Mouse (Mus musculus) liver, embryonic 13.5 days (tissue): ENCODE results near the gene Nod1. TPM values are rescaled to one million over a fixed set of nuclear protein-coding genes. Genes with fewer than 3 reads are reported as not detected.

ENCODE experiments used
- ATAC-seq: fragments of 200-750 bp; cut with Nextera tagmentation; 2 replicates; pipeline ENCODE4 v1.8.0; 2017; ENCODE audit warnings: low read depth, mild to moderate bottlenecking, moderate number of reproducible peaks, moderate library complexity
- DNase-seq: peaks from one replicate; pipeline ENCODE4 v3.0.0; 2022
- H3K27ac ChIP-seq: fragments of 300-500 bp; sonication (generic); 2 replicates; pipeline ENCODE4 v1.5.1; 2015; ENCODE audit warnings: moderate library complexity, mild to moderate bottlenecking, inconsistent platforms
- H3K27me3 ChIP-seq: fragments of 300-500 bp; sonication (generic); 2 replicates; pipeline ENCODE4 v1.6.1; 2015; ENCODE audit warnings: mild to moderate bottlenecking, inconsistent platforms
- H3K36me3 ChIP-seq: fragments of 300-500 bp; sonication (generic); 2 replicates; pipeline ENCODE4 v1.6.1; 2015; ENCODE audit warnings: mild to moderate bottlenecking, inconsistent platforms
- H3K4me1 ChIP-seq: fragments of 300-500 bp; sonication (generic); replicated peaks from 2 replicates; pipeline ENCODE4 v1.6.1; 2015; ENCODE audit warnings: inconsistent platforms
- H3K4me2 ChIP-seq: fragments of 300-500 bp; sonication (generic); 2 replicates; pipeline ENCODE4 v1.6.1; 2015; ENCODE audit warnings: inconsistent platforms, mild to moderate bottlenecking, moderate library complexity
- H3K4me3 ChIP-seq: fragments of 300-500 bp; sonication (generic); replicated peaks from 2 replicates; pipeline ENCODE4 v1.5.1; 2015; ENCODE audit warnings: mild to moderate bottlenecking, inconsistent platforms
- H3K9ac ChIP-seq: fragments of 300-500 bp; sonication (generic); 2 replicates; pipeline ENCODE4 v1.6.1; 2015; ENCODE audit warnings: mild to moderate bottlenecking, inconsistent platforms
- H3K9me3 ChIP-seq: fragments of 300-500 bp; sonication (generic); replicated peaks from 2 replicates; pipeline ENCODE4 v1.6.1; 2016; ENCODE audit warnings: inconsistent platforms
- WGBS: fragments of 180-500 bp; shearing (Covaris S2); methylation state at CpG from one replicate; pipeline ENCODE4 v1.1.7; 2015; ENCODE audit not compliant: insufficient replicate concordance; 5-methylcytosine and 5-hydroxymethylcytosine counted together
- polyA plus RNA-seq: library from polyadenylated mRNA; unstranded; fragments of >200 nt; fragmentation: Nextera tagmentation; extraction: Ambion mirVana; gene quantifications from 2 replicates; pipeline ENCODE4 v1.2.1, GENCODE M21; 2015

The Nod1 gene
- polyA plus RNA-seq, 1 experiment from 2014 or later: 1.5 TPM

- ATAC-seq (no peak), DNase-seq (no peak)
- Histone ChIP-seq H3K36me3 (no peaks in the 10 kb centered on the region), H3K27ac (no peak overlapping the region), H3K27me3 (no peaks in the 10 kb centered on the region), H3K9me3 (no peaks in the 10 kb centered on the region), H3K4me3 (no peak overlapping the region), H3K9ac (no peak overlapping the region), H3K4me1 (no peaks in the 10 kb centered on the region), H3K4me2 (no peak overlapping the region)
- WGBS: 69% methylated on average over 5 of the region's 5 CpGs
Measured at GRCm38 (mm10) chr6:54918521-54918920, 53.9 kb downstream of the Nod1 start.

- no peaks in the 10 kb centered on the region for H3K4me1 ChIP-seq
- H3K27me3 ChIP-seq: no peaks in the 10 kb centered on the region
- no peak overlapping the region for H3K27ac ChIP-seq
- no peaks in the 10 kb centered on the region for H3K9me3 ChIP-seq
- no peak for DNase-seq
- H3K9ac ChIP-seq: no peak overlapping the region
- H3K4me3 ChIP-seq: no peak overlapping the region
- H3K4me2 ChIP-seq: no peak overlapping the region
- WGBS: 28% methylated on average over 4 of the region's 4 CpGs
- no peaks in the 10 kb centered on the region for H3K36me3 ChIP-seq
- ATAC-seq: no peak
Measured at GRCm38 (mm10) chr6:54917523-54917922, 54.9 kb downstream of the Nod1 start.

DNA sequence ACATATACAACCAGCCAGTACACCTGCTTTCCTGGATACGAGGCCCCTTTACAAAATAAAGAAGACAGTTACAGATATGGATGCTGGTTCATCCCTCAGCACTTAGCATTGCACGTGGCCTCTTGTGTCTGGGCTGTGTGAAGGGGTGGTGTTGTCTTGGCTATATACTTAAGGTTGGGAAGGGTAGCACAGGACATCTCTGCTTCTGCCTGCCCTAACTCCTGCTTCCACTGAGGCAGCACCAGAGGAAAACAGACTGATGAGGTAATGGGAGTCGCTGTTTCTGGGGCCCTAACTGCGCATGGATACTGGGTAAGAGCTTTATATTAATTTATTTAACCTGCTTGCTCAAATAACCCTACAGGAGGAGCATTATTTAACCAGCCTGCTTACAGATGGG, 55.5 kb downstream of the Nod1 start:
- 58% methylated on average over 4 of the region's 4 CpGs for WGBS
- ATAC-seq (no peak), DNase-seq (no peak)
- Histone ChIP-seq H3K4me1 (no peaks in the 10 kb centered on the region), H3K4me2 (no peak overlapping the region), H3K27me3 (no peaks in the 10 kb centered on the region), H3K36me3 (no peaks in the 10 kb centered on the region), H3K9me3 (no peaks in the 10 kb centered on the region), H3K4me3 (no peak overlapping the region), H3K9ac (no peak overlapping the region), H3K27ac (no peak overlapping the region)

DNA sequence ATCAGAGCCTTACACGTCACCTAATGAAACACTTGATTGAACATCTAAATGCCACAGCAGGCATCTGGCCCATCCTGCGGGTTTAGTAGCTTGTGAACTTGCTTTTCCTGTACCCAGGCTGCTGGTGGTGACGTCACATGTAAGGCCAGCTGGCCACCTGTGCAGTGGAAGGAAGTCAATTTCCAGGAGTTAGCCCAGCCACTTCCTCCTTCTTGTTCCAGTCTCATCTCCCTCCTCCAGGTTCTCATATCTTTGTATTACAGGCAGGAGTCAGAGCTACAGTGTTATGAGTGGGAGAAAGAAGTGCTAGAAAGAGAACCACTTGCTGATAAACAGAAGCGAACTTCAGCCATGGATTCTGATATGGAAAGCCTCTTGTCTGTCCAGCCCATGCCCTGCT, 56.2 kb downstream of the Nod1 start:
- Histone ChIP-seq H3K36me3 (no peaks in the 10 kb centered on the region), H3K9ac (no peak overlapping the region), H3K4me2 (no peak overlapping the region), H3K4me1 (no peaks in the 10 kb centered on the region), H3K27ac (no peak overlapping the region), H3K27me3 (no peaks in the 10 kb centered on the region), H3K4me3 (no peak overlapping the region), H3K9me3 (no peaks in the 10 kb centered on the region)
- no peak for ATAC-seq
- WGBS: 23% methylated on average over 4 of the region's 4 CpGs
- DNase-seq: no peak

DNA sequence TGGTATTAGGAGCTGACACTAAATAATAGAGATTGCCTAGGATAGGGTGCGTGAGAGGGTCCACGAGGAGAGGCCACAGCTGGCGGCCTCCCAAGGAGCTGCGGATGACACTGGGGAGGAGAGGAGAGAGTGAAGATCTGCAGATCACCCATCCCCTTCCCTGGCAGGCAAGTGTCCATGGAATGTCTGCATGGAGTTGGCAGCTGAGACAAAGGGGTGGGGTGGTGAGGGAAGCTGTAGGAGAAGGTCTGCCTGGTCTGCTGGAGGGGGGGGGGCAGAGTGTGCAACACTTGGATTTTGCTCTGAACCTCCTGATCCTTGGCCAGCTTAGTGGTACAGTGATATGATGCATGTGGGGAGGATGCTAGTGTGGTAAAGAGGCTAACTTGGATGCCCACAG, 57.4 kb downstream of the Nod1 start:
- Histone ChIP-seq H3K4me1 (no peaks in the 10 kb centered on the region), H3K27ac (no peak overlapping the region), H3K9me3 (no peaks in the 10 kb centered on the region), H3K9ac (no peak overlapping the region), H3K36me3 (no peaks in the 10 kb centered on the region), H3K4me3 (no peak overlapping the region), H3K4me2 (no peak overlapping the region), H3K27me3 (no peaks in the 10 kb centered on the region)
- 79% methylated on average over 4 of the region's 4 CpGs for WGBS
- ATAC-seq (no peak), DNase-seq (no peak)

DNA sequence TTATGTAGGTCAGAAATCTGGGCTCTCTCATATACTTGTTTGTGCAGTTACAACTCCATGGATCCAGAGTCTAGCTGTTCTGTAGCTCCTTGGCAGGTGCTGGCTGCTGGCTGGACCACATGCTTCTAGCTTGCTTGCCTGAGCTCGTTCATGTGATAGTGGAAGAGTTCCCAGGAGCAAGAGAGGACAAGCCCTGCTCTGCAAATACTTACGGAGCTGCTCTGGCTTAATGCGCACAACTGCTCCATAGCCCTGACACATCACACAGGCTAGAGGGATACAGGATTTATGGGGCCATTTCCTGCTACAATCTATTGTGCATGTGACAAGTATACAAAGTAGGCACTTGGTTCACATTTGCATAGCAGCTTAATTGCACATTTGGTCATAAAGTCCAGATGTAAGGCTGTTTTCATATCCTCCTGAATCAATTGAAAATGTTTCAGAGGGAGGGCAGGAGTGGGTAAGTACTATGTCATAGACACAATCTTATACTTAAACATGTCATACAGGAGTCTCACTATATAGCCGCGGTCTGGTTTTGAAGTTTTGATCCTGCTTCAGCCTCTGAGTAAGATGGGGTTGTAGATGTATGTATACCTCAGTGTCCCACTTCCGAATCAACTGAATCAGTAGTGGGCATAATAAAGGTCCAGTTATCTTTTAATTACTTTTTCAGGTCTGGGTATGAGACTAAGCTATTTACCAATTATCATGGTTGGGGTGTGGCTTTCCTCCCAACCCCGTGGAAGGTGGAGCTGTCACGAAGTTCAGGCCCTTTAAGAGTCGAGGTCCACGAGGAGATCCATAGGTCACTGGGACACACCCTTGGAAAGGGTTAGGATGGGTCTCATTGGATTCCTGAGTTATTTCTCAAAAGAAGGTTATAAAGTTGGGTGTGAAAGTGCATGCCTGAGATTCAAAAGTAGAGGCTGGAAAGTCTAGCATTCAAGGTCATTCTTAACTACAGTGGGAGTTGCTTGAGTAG, 66.1 kb downstream of the Nod1 start:
- Histone ChIP-seq H3K27me3 (no peaks in the 10 kb centered on the region), H3K36me3 (no peaks in the 10 kb centered on the region), H3K9me3 (no peaks in the 10 kb centered on the region), H3K9ac (no peak overlapping the region), H3K27ac (no peak overlapping the region), H3K4me3 (no peak overlapping the region), H3K4me1 (no peaks in the 10 kb centered on the region), H3K4me2 (no peak overlapping the region)
- no peak for ATAC-seq
- WGBS: 70% methylated on average over 10 of the region's 10 CpGs
- no peak for DNase-seq

- DNase-seq (no peak), ATAC-seq (no peak)
- no peaks in the 10 kb centered on the region for H3K27me3 ChIP-seq
- H3K4me2 ChIP-seq: no peak overlapping the region
- no peak overlapping the region for H3K4me3 ChIP-seq
- 73% methylated on average over 2 of the region's 2 CpGs for WGBS
- H3K4me1 ChIP-seq: no peaks in the 10 kb centered on the region
- H3K36me3 ChIP-seq: no peaks in the 10 kb centered on the region
- no peak overlapping the region for H3K27ac ChIP-seq
- no peak overlapping the region for H3K9ac ChIP-seq
- H3K9me3 ChIP-seq: no peaks in the 10 kb centered on the region
Measured at GRCm38 (mm10) chr6:54902547-54902946, 69.9 kb downstream of the Nod1 start.

GRCm38 (mm10) chr6:54900256-54900655, 72.2 kb downstream of the Nod1 start:
- no peaks in the 10 kb centered on the region for H3K36me3 ChIP-seq
- DNase-seq: no peak
- H3K27ac ChIP-seq: no peak overlapping the region
- H3K4me1 ChIP-seq: no peaks in the 10 kb centered on the region
- H3K27me3 ChIP-seq: no peaks in the 10 kb centered on the region
- no peak for ATAC-seq
- no peaks in the 10 kb centered on the region for H3K9me3 ChIP-seq
- H3K9ac ChIP-seq: no peak overlapping the region
- 59% methylated on average over 2 of the region's 2 CpGs for WGBS
- no peak overlapping the region for H3K4me2 ChIP-seq
- no peak overlapping the region for H3K4me3 ChIP-seq

DNA sequence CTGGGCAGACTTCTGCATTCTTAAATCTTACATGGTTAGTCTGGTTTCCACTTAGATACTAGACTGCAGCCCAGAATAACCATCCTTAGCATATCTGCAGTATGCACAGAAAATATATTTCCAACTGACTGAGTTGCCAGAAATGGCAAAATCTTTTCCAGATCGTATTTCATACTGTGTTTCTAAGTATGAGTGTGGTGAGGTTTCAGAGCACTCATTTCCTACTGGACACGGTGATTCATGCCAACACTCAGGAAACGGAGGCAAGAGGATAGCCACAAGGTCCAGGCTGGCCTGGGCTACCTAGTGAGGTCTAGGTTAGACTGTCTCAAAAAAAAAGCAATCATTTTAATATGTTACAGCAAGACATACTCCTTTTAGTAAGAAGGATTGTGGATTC, 81.0 kb downstream of the Nod1 start:
- H3K27ac ChIP-seq: no peak overlapping the region
- H3K36me3 ChIP-seq: no peaks in the 10 kb centered on the region
- H3K9me3 ChIP-seq: no peaks in the 10 kb centered on the region
- no peaks in the 10 kb centered on the region for H3K4me1 ChIP-seq
- no peaks in the 10 kb centered on the region for H3K27me3 ChIP-seq
- no peak overlapping the region for H3K4me3 ChIP-seq
- DNase-seq: no peak
- H3K4me2 ChIP-seq: no peak overlapping the region
- no peak overlapping the region for H3K9ac ChIP-seq
- no peak for ATAC-seq
- 64% methylated on average over 3 of the region's 3 CpGs for WGBS

DNA sequence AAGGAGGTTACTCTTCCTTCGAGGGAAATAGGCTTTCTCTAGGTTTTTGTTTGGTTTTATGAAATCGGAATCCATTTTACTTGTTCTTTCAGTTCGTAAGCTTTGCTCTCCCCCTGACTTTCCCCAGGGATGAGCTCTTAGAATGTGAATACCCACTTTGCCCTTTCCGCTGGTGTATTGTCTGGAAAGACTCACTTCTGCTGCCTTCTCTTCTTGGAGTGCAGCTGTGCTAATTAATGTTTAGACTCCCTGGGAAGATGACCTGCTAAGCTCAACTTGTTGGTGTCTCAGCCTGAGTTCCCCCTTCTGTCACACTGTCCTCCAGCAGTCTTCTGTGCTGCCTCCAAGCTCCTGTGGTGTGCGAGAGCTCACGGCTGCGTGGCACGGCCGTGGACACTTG, 82.2 kb downstream of the Nod1 start:
- Histone ChIP-seq H3K9ac (no peak overlapping the region), H3K27me3 (no peaks in the 10 kb centered on the region), H3K9me3 (no peaks in the 10 kb centered on the region), H3K4me3 (no peak overlapping the region), H3K4me2 (no peak overlapping the region), H3K4me1 (no peaks in the 10 kb centered on the region), H3K27ac (no peak overlapping the region), H3K36me3 (no peaks in the 10 kb centered on the region)
- WGBS: 79% methylated on average over 9 of the region's 9 CpGs
- ATAC-seq (no peak), DNase-seq (no peak)

GRCm38 (mm10) chr6:54886195-54886594, 86.2 kb downstream of the Nod1 start:
- DNase-seq (no peak), ATAC-seq (no peak)
- Histone ChIP-seq H3K9ac (no peak overlapping the region), H3K9me3 (no peaks in the 10 kb centered on the region), H3K4me2 (no peak overlapping the region), H3K36me3 (no peaks in the 10 kb centered on the region), H3K4me1 (no peaks in the 10 kb centered on the region), H3K27ac (no peak overlapping the region), H3K4me3 (no peak overlapping the region), H3K27me3 (no peaks in the 10 kb centered on the region)
- WGBS: 82% methylated on average over 7 of the region's 7 CpGs

GRCm38 (mm10) chr6:54883424-54883823, 89.0 kb downstream of the Nod1 start:
- ATAC-seq: no peak
- Histone ChIP-seq H3K9ac (no peak overlapping the region), H3K36me3 (peaks cover 6% of the 10 kb centered on the region), H3K4me1 (no peaks in the 10 kb centered on the region), H3K9me3 (no peaks in the 10 kb centered on the region), H3K4me3 (no peak overlapping the region), H3K4me2 (no peak overlapping the region), H3K27ac (no peak overlapping the region), H3K27me3 (no peaks in the 10 kb centered on the region)
- 67% methylated on average over 2 of the region's 2 CpGs for WGBS
- DNase-seq: no peak
